Mouse (Mus musculus) c-Kit-negative CD71-positive TER-119-positive erythroid progenitor cells, embryonic 14.5 days (primary cell): ENCODE measurements around the gene Ccnt2.
A peak's percentile ranks its signal among the peaks of the same experiment; 100 is the strongest.
"Not testable (repeated sequence)": the region's sequence is repeated elsewhere in the genome, so short reads cannot be mapped to it uniquely, and the experiment has no call there.

Source experiments
- DNase-seq: peaks from one replicate; pipeline ENCODE4 v3.0.0-alpha.2; 2013; ENCODE audit warnings: low read depth, low spot score

Ccnt2 gene

DNA sequence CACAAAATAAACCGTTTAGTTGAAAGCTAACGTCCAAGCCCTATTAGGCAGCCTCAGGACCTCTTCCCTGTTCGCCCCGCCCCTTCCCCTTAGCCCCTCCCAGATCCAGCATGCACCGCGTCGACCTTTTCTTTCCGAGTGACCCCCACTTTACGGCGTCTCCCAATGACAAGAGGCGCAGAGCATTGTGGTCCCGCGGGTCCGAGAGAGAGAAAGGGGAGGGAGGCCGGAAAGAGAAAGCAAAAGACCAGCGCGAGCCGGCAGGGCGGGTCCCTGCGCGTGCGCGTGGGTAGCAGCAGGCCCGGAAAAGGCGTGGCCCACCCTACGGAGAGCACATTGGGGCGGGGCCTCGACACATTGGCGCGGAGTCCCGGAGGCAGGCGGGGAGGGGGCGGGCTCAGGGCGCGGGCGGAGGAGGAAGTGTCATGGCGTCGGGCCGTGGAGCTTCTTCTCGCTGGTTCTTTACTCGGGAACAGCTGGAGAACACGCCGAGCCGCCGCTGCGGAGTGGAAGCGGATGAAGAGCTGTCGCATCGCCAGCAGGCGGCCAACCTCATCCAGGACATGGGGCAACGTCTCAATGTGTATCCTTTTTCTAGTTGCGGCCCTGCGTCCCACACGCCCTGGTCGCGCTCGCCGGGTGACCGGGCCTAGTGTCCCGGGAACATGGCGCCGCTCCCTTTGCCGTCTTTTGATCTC, at the start of gene Ccnt2:
TSS of gene Ccnt2 (plus strand) at position 362 of the 698 bp plus-strand sequence.
- peak; percentile 96 for DNase-seq

DNA sequence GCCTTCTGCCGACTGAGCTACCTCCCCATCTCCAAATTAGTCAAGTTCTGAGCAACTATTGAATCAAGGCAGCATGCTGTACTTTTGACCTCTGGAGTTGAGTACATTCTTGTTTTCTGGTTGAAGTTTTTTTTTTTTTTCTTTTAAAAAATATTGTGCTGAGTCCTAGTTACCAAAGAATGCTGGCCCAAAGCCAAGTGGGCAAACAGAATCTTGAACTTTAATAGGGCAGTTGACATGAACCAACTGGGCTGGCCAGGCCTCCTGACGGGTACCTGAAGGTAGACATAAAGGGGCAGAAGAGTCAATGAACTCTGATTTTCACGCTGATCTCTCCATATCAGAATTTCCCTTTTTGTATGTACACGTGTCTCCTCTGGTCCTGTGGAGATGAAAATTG, 44.9 kb upstream of the Ccnt2 start, which contains the start of gene Acmsd:
TSS of gene Acmsd (plus strand) at position 318 of the 400 bp plus-strand sequence.
- no peak for DNase-seq

DNA sequence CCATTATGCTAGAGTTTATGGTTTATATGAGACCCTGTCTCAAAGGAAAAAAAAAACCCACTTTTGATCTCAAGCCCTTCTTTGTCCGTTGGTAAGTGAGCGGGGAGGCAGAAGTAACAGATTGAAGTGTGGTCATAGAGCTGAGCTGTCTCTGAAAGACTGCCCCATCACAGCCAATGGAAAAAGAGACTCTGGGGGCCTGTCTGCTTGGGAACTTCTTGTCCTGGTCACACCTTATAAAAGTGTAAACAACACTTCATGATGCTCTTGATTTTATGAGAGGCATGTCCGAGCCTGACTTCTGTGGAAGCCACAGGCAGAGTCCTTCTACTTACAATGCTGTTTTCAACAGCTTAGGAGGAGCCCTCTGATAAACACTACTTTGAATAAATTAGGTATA, 42.9 kb upstream of the Ccnt2 start:
- no peak for DNase-seq

DNA sequence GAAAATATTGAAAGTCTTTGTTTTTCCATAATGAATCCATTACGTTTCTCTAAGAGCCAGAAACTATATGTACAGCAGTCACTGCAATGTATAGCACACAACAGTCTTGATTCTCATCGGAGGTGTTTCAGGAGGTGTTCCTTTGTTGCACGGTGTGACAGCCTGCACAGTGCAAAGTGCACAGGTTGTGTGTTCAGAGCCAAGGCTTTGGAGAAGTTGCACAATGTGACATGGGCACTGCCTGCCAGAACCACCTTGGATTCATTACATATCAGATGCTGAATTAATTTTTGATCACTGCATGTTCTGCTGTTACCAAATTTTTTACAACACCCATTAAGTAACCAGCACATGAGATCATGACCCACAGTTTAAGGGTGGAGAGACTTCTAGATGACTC, 41.5 kb upstream of the Ccnt2 start:
- DNase-seq, result no peak

DNA sequence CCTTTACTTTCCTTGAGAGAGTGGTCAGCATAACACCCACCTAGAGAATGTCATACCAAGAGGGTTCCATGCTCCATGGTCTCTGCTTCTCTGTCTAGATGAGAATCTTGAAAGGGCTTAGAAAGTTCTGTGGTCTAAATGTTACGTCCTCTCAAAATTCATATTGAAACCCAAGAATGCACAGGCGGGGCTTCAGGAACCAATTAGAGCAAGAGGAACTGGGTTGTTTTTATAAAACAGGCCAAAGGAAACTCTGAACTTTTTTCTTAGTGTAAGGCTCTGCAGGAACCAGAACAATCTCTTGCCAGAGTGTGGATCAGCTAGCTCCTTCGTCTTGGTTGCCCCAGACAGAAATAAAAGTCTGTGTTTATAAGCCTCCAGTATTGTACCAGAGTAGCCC, 41.1 kb upstream of the Ccnt2 start:
- no peak for DNase-seq

DNA sequence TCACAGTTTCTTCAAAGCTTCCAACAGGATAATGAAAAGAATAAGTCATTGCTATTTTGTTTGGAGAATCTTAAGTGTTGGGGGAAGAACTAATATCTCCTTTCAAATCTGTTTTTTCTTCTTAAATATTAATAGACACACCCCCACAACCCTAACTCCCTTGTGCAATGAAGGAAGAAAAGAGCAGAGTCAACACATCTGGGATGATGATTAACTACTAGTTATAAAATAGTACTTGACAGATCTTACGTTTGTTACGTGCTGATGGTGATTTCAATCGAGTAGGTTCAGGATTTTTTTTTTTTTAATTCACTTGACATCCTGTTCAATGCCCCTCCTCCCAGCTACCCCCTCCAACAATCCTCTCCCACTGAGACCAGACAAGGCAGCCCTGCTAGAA, 38.6 kb upstream of the Ccnt2 start:
- DNase-seq, result no peak

DNA sequence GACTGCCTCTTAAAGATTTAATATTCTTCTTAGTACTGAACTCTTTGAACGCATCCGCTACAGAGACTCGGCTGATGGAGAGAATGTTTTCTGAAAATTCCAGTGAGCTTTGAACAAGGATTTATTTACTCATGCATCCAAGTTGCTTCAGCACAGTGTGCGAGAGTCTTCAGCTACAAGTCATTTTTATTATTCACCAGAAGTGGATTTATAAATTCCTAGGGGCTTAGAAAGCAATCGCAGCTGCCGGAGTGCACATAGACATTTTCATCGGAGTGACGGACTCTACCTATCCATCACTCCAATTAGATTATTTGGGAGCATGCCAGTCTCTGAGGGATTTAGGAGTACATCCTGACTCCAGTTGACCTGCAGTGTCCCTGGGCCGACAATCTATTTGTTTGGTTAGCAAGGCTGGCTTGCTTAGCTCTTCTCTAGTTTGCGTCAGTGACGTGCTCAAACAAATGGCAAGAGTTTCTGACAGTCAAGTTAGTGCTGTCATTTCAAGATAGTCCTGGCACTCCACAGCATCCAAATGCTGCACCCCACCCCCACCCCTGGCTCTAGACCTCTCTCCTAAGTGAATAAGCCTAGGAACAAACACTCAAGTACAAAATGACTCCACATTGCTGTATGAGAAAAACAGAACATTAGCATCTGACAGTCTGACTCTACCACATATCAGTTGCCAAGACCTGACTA, 23.4 kb upstream of the Ccnt2 start:
- DNase-seq, result no peak

DNA sequence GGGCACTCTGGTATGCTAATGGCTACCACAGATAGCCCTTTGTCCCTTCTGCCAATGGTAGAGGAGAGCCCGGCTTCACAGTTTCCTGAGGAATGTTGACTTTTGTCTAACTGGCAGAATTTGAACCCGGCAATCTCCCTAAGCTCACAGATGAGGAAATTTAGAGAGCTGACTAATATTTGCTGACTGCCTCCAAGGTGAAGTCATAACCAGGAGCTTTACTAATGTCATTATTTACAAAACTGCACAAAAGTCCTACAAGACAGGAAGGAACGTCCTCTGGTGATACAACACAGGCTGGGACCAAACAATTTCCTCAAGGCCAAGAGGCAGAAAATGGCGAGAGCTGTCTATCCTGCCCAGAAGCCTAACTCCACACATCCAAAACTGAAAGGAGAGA, 18.2 kb upstream of the Ccnt2 start:
- DNase-seq, result no peak

DNA sequence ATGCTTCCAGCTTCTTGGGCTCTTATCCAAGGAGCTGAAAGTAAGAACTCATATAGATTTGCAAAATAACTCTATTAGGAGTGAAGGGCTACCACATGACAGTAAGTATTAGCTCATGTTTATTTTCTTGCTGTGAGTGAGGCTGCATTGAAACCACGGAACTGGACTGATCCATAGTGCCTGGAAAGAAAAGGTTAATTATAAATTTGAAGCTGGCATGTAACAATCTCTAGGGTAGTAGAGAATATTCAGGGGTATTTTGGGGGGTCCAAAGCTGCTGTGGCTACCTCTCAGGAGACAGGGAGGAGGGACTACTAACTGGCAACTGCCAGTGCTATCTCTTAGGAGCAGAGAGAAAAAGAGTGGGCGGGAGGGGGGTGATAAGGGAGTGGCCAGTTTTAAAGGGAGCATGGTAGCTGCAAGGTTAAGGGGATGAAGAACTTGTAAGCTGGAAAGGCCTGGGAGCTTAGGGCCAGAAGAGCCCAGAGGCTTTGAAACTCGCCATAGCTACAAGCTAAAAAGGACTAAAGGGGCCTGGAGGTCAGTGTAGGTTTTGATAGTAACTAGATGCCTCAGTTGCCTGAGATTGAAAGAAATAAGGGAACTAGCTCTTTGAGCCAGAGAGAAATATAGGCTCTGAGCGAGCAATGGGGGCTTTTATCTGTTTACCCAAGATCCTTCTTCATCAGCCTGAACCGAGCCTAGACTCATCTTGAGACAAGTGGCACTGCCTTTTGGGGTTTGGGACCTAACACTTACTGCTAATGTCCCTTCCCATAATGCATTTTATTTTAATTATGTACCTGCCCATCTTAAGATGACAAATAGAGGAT, 17.4 kb upstream of the Ccnt2 start:
- peak; percentile 85 for DNase-seq

DNA sequence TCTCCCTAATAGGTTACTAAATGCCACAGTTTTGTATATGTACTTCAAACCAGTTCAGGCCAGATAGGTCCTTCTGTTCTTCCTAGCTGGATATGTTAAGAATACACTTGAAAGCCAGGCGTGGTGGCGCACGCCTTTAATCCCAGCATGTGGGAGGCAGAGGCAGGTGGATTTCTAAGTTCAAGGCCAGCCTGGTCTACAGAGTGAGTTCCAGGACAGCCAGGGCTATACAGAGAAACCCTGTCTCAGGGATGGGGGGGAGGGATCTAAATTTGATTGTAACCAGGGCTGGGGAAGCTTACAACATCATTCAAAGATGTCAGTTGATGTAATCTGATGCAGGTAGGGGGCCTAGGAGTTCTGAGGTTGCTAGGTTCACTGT, 16.8 kb upstream of the Ccnt2 start:
- DNase-seq, result not testable (repeated sequence)

DNA sequence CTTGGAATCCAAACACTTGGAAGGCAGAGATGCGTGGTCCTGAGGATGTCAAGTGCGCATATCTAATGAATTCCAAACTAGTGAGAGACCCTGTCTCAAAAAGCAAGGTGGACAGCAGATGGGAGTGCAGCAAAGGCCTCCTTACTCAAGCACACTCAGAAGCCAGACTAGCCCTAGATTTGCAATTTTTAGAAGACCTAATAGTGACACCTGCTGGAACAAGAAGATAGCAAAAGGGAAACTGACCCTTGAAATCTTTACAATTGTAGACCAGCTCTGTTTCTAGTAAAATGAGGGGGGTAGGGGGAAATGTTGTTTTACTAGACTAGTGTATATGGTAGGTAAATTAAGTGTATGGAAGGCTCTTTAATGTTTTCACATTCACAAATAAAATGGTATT, 8.5 kb upstream of the Ccnt2 start:
- DNase-seq, result no peak

DNA sequence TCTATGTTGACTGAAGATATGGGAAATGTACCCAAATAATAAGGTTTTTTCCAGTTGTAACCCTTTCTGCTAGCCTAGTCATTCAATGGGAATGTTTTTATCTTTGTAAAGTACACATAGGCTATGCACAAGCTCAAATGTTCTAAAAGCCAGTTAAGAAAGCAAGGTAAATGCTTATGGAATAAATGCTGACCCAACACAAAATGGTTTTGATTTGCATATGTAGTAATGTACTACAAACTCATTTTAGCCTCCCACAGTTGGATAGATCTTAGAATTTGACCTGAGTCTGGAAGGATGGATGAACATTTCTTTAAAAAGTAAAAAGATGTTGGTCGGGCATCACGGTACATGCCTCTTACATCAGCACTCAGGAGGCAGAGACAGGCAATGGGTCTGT, 7.2 kb upstream of the Ccnt2 start:
- DNase-seq, result no peak

DNA sequence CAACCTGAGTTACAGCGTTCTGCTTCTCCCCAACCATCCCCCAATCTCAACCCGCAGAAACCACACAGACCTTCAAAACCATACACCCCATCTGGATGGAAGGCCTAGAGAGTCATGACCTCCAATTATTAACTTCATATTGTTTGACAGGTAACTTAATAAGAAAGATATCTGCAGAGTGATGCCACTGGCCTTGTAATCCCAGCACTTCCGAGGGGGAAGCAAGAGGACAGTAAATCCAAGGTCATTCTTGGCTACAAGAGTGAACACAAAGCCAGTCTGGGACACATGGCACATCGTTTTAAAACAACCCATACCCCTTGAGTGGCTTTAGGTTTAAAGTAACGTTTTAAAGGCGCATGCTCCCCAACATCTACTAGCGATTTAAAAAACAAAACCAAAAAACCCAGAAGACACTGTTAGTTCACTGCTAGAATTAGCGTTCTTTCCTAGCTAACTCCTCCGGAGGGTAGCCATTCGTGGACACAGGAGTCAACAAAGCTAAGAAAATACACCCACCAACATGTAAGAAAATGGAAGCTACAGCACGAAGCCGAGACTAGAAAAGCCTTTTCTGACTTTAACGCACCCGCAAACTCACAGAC, 664 bp upstream of the Ccnt2 start:
- no peak for DNase-seq

DNA sequence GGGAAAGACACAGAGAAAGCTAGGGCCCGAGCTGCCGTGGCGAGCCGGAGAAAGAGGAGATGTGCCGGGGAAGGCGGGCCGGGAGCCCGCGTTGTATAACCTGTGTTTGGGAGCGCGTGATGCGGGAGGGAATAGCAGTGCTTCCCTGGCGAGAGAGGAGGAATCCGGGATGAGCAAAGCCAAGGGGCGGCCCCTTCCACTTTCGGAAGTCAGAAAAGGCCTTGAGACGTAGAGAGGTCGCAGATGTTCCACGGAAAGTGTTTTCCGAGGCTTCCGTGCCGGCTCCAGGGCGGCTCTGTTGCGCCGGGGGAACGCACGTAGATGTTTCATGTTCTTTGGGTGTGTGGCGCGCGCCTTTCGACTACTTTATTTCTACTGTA, 527 bp downstream of the Ccnt2 start:
- DNase-seq, result no peak

DNA sequence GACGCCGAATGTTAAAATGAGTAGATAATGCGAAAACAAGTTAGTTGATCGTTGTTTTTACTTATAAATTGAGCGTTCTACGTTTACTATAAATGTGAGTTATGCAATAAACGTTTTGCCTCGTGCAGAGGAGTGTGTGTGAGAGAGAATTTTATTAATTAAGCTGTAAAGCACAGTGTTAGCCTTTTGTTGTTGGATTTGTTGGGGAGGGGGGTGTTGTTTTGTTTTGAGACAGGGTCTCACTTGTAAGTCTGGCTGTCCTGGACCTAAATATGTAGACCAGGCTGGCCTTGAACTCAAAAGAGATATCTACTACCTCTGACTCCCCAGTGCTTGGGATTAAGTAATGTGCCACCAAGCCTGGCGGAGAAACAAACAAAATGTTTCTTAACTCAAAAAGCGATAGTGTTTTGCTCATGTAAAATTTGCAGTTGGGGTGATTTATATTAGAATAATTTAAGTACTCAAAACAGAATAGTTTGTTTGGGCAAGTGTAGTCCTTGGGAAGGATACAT, 1.3 kb downstream of the Ccnt2 start:
- no peak for DNase-seq

DNA sequence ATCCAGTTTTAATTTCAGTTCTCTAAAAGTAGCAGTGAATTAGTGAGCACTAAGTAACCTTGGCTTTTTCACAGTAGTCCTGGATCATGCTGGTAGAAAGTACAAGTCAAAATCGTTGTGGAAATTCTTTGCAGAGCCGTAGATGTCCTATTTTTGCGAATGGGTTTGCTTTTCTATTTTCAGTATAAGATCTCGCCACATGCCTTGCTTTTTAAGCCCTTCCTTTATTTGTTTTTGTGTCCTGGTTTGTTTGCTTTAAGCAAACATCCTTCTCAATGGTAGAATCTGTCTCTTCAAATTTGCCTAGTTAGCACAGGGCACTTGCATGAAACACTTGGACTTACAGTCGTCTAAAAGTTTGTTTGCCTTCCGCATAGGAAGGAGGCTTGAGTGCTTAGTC, 2.3 kb downstream of the Ccnt2 start:
- no peak for DNase-seq

DNA sequence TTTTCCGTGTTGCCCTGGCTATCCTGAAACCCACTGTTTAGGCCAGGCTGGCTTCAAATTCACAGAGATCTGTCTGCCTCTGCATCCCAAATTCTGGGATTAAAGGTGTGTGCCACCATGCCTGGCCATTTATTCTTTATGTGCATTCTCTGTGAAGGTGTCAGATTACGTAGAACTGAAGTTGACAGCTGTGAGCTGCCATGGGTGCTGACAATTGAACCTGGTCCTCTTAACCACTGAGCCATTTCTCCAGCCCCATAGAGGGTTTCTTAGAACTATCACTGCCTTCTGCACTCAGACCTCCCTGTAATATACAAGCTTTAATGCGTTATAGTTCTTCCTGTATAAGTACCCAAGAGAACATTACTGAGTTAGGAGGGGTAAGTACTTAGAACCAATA, 4.6 kb downstream of the Ccnt2 start:
- no peak for DNase-seq

DNA sequence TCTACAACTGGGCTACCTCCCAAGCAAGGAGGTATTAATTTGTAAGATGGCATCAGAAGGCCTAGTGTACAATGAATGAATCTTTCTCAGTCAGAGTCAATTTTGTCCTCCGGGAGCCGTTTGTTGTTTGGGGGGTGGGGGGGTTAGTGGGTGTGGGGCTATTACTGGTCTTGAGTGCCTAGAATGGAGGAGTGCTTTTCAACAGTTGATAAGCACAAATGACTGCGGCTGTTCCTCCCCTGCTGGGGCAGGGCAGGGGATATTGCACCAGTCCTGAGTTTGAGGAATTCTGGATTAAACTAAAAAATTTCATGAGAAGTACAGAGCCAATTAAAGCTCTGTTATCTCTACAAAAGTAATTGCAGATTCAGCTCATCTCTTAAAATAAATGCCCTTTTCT, 6.2 kb downstream of the Ccnt2 start:
- DNase-seq, result no peak

DNA sequence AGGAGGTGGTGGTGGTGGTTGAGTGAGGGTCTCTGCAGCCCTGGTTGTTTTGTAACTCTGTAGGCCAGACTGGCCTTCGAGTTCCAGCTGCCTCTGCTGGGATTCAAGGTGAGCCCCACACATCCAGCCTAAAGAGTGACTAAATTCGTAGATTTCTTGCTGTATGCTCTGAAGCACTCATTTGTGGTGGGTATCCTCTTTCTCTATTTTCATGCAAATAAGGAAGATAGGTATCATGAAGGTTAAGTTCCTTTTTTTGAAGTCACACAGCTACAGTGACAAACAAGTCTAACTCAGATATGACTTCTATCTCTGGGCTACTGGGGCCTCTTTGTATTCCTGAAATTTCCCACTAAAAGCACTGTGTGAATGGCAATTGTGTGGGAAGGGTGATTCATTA, 6.9 kb downstream of the Ccnt2 start:
- DNase-seq, result no peak

DNA sequence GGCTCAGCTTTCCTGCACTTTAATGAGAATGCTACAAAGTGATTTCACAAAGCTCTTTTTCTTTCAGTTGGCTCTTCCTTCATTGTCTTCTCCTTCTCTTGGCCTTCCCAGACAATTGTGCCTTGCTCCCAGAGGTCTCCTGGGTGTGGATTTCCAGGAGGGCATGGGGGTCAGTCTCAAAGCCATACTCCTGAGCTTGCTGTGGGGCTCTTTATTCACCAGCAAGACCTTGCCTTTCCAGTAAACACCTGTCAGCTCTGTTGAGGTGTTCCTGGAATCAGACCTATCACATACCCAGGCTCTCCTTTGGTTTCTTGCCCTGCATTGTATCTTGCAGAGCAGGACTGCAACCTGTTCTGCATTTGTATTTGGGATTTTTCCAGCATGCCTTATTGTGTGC, 9.9 kb downstream of the Ccnt2 start:
- DNase-seq, result no peak

DNA sequence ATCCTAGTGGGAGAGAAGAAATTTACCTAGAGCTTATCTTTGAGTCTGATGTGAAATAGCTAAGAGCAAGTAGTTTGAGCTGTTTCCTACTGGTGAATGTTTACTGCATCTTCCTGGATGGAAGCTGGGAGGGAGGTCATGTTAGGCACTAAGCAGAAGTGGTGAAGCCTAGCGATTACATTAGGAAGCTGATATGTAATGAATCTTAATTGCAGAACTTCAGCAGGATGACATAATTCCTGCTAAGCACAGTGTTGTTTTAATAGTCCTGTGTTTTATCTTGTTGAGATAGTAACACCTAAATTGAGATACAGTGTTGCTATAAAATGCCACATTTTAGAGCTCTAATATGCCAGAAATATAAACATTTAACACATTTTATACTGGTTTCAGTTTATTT, 11.9 kb downstream of the Ccnt2 start:
- DNase-seq, result no peak

DNA sequence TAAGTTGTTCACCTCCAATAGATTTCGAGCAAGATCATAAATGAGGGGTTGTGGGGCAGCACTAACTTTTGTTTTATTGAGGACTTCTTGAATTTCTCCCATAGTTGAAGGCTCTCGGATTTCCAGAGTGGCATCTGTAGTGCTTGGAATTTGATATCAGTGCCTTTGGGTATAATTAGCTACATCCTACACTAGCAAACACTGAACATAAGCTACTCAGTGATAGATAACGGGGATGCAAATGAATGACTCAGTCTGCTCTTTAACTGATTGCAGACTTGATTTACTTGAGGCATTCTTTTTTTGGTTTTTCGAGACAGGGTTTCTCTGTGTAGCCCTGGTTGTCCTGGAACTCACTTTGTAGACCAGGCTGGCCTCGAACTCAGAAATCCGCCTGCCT, 15.0 kb downstream of the Ccnt2 start:
- DNase-seq, result no peak
